Mouse (Mus musculus): ENCODE results near the gene Elovl2.

Elovl2 gene

GRCm38 (mm10) chr13:41145433-41145970 is 74.7 kb downstream of the Elovl2 start:
- peak; percentile 98 for DNase-seq (ENCODE audit: low read depth, low spot score)

- peak; percentile 84 for DNase-seq (ENCODE audit: low read depth, low spot score)
Measured at GRCm38 (mm10) chr13:41134901-41135300, 85.3 kb downstream of the Elovl2 start.

All from R1 (cell line).